Mouse (Mus musculus) forebrain, embryonic 11.5 days (tissue): Measurements from ENCODE around the gene Hoxc8. TPM values are rescaled to one million over a fixed set of nuclear protein-coding genes. Genes with fewer than 3 reads are reported as not detected.
A peak's percentile ranks its signal among the peaks of the same experiment; 100 is the strongest.

ENCODE experiments used
- ATAC-seq: fragments of 200-750 bp; cut with Nextera tagmentation; replicated peaks from 2 replicates; pipeline ENCODE4 v1.8.0; 2017; ENCODE audit warnings: moderate TSS enrichment; ENCODE audit not compliant: low FRiP score
- DNase-seq: peaks from one replicate; pipeline ENCODE4 v3.0.0-alpha.2; 2017; ENCODE audit warnings: low spot score
- H3K27ac ChIP-seq: fragments of 300-500 bp; sonication (generic); 2 replicates; pipeline ENCODE4 v1.5.1; 2014; ENCODE audit warnings: low read depth, low read length
- H3K27me3 ChIP-seq: fragments of 300-500 bp; sonication (generic); 2 replicates; pipeline ENCODE4 v1.6.1; 2014; ENCODE audit warnings: mild to moderate bottlenecking, low read length, mixed read lengths; ENCODE audit not compliant: control insufficient read depth, insufficient read depth
- H3K36me3 ChIP-seq: fragments of 300-500 bp; sonication (generic); 2 replicates; pipeline ENCODE4 v1.6.1; 2014; ENCODE audit warnings: mild to moderate bottlenecking, low read length, moderate library complexity, mixed read lengths; ENCODE audit not compliant: control insufficient read depth, insufficient read depth
- H3K4me1 ChIP-seq: fragments of 300-500 bp; sonication (generic); replicated peaks from 2 replicates; pipeline ENCODE4 v1.6.1; 2014; ENCODE audit warnings: low read length, mixed read lengths; ENCODE audit not compliant: control insufficient read depth, insufficient read depth
- H3K4me2 ChIP-seq: fragments of 300-500 bp; sonication (generic); 2 replicates; pipeline ENCODE4 v1.6.1; 2014; ENCODE audit warnings: low read depth, mild to moderate bottlenecking, low read length, moderate library complexity, mixed read lengths; ENCODE audit not compliant: severe bottlenecking
- H3K4me3 ChIP-seq: fragments of 300-500 bp; sonication (generic); 2 replicates; pipeline ENCODE4 v1.5.1; 2014; ENCODE audit warnings: low read depth, low read length
- H3K9ac ChIP-seq: fragments of 300-500 bp; sonication (generic); 2 replicates; pipeline ENCODE4 v1.6.1; 2014; ENCODE audit warnings: low read length
- H3K9me3 ChIP-seq: fragments of 300-500 bp; sonication (generic); 2 replicates; pipeline ENCODE4 v1.6.1; 2016; ENCODE audit warnings: low read length, mixed read lengths; ENCODE audit not compliant: control insufficient read depth
- WGBS: fragments of 180-500 bp; shearing (Covaris S2); extraction: QIAGEN DNeasy Blood & Tissue Kit; methylation state at CpG from one replicate; pipeline ENCODE4 v1.1.7; 2014; 5-methylcytosine and 5-hydroxymethylcytosine counted together
- polyA plus RNA-seq: library from polyadenylated mRNA; unstranded; fragments of >200 nt; fragmentation: Nextera tagmentation; extraction: Ambion mirVana; gene quantifications from 2 replicates; pipeline ENCODE4 v1.2.1, GENCODE M21; 2014

The Hoxc8 gene
- polyA plus RNA-seq, 1 experiment from 2014 or later = not detected

DNA sequence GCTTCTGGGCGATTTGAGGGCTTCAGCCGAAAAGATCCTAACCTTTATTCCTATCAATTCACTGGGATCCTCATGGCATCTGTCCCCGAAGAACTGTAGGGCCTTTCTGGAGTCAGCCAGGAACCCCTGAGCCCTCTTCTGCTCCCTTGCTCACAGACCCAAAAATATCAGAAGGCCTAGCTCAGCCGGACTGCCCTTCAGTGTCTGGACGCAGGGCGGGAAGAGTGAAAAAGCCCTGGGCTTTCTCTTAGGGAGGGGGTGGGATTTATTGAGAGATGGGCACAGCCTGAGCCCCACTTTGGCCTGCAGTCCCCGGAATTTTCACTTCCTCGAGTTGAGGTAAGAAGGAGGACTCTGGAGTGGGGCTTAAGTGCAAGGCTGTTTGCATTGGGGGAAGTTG is 27.1 kb upstream of the Hoxc8 start:
- no peaks in the 10 kb centered on the region for H3K9me3 ChIP-seq
- no peak overlapping the region for H3K4me2 ChIP-seq
- H3K4me3 ChIP-seq = no peak overlapping the region
- no peaks in the 10 kb centered on the region for H3K36me3 ChIP-seq
- no peak overlapping the region for H3K9ac ChIP-seq
- ATAC-seq = no peak
- H3K27me3 ChIP-seq = peaks cover 94% of the 10 kb centered on the region
- DNase-seq = no peak
- WGBS = 2% methylated on average over 8 of the region's 8 CpGs
- H3K27ac ChIP-seq = no peak overlapping the region
- H3K4me1 ChIP-seq = no peaks in the 10 kb centered on the region

DNA sequence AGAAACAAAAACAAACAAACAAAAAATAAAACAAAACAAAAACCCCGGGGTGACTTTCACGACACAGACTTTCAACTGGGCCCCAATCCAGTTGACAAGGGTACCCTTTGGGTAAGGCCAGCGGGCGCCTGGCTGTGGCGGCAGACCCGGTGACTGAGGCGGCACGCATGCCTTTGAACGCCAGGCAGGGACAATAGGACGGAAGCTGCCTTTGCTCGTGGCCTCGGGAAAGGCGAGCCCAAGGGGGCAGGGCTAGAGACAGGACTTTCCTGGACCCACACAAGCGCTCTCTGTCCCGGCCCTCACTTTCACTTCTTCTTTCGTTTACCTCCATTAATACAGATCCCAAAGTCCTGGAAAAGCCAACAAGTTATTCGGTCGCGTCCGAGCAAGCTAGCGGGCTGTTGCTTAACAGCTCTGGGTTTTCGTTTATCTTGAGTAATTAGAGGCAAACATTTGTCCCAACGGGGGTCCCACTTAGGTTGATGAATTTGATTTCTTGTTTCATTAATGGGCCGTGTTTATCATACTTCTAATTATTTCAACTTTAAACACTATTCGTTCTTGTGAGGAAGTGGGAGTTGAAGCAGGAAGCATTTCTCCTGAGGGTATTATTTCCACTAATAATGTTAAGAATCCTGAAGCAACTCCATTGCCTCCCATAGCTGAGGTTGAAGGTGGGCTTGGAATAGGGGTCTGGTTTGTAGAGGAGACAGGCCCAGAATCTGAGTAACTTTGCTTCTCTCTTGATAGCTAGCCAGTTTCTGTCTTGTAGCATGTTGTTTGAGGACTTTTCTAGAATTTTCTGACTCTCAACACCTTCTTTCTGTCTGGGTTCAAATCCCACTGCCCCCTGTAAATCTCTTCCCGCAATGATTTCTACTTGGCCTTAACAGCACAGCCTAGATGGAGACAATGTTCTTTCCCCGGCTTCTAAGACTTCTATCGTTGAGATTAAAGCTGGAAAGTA is 26.5 kb upstream of the Hoxc8 start:
- Histone ChIP-seq H3K9ac (no peak overlapping the region), H3K27ac (no peak overlapping the region), H3K9me3 (no peaks in the 10 kb centered on the region), H3K36me3 (no peaks in the 10 kb centered on the region), H3K4me1 (no peaks in the 10 kb centered on the region), H3K4me3 (no peak overlapping the region), H3K4me2 (no peak overlapping the region), H3K27me3 (peaks cover 94% of the 10 kb centered on the region)
- 2% methylated on average over 28 of the region's 28 CpGs for WGBS
- DNase-seq = no peak
- ATAC-seq = no peak

DNA sequence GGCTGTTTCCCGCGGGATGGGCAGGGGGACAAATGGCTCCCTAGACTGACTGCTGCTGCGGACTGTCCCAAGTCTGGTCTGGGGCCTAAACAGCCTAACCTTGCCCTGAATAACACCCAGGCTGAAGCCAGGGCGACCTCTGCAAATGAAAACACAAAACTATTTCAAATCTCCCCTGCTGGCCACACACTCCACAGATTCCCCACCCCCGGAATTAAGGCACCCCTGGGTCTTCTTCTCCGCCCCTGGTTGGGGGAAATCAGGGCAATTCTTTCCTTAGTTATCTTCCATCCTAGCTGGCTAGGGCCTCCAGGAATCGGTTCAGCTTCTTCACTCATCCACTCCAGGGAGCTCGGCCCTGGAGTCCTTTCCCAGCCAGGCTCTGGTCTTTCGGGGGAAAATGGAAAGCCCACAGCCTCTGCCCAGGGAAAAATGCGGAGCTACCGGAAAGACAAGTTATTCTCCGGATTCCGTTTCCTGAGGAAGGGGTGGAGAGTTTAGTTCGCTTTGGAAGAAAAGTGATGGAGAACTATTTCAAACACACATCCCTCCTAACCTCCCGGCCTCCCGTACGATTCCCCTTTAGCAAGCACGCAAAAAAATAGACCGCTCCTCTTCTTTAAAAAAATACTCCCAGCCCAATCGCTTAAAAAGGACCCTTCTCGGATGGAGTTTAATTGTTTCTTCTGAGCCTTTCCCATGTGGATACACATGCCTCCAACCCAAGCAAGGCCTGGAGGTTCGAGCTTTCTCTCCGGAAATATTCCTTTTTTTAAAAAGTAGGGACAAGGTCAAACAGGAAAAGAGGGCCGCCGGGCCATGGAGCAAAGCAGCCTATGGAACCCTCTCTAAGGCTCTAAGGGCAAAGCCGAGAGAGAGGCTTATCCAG is 25.2 kb upstream of the Hoxc8 start:
- H3K27ac ChIP-seq = no peak overlapping the region
- no peaks in the 10 kb centered on the region for H3K9me3 ChIP-seq
- H3K9ac ChIP-seq = no peak overlapping the region
- no peak overlapping the region for H3K4me3 ChIP-seq
- no peaks in the 10 kb centered on the region for H3K36me3 ChIP-seq
- H3K4me2 ChIP-seq = no peak overlapping the region
- peaks cover 96% of the 10 kb centered on the region for H3K27me3 ChIP-seq
- no peaks in the 10 kb centered on the region for H3K4me1 ChIP-seq
- ATAC-seq (no peak), DNase-seq (no peak)
- 2% methylated on average over 26 of the region's 26 CpGs for WGBS

DNA sequence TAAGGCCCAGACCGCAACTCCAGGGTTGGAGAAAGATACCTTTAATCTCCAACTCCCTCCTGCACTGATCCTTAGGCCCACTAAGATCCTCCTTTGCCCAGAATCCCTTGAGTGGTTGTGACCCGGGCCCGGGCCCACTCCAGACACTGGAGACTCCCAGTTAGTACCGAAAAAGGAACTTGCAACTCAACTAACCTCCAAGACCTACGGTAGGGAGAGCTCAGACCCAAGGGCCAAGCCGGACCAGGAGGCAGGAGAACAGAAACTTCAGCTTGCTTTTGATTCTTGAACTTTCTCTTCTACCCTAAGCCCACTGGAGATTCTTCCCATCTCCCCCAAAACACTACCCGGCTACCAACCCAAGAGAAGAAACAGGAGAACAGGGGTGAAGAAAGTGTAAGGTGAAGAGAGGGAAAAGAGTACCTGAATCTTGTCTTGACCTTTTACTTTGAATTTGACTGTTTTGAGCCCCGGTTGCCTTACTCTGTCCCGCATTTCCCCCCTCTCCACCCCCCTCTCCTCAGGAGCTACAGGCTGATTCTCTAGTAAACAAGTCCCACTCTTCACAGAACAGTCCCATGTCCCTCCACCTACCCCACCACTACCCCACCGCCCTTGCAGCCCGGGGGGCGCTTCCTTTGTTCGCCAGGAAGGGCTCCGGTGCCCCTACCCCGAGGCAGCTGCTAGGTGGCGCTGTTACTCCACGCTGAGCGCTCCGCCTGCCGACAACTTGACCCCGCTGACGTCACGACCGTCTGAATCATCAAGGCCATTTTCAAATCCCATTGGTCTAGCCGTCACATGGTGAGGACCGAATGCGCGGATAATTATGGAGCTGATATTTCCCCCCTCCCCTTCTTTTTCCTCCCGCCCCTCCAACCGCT is 24.3 kb upstream of the Hoxc8 start:
- Histone ChIP-seq H3K4me3 (no peak overlapping the region), H3K4me2 (no peak overlapping the region), H3K9ac (no peak overlapping the region), H3K27me3 (peaks cover 96% of the 10 kb centered on the region), H3K9me3 (no peaks in the 10 kb centered on the region), H3K36me3 (no peaks in the 10 kb centered on the region), H3K27ac (no peak overlapping the region), H3K4me1 (no peaks in the 10 kb centered on the region)
- DNase-seq (peak; percentile 90), ATAC-seq (peak; percentile 71)
- WGBS = 3% methylated on average over 29 of the region's 30 CpGs

DNA sequence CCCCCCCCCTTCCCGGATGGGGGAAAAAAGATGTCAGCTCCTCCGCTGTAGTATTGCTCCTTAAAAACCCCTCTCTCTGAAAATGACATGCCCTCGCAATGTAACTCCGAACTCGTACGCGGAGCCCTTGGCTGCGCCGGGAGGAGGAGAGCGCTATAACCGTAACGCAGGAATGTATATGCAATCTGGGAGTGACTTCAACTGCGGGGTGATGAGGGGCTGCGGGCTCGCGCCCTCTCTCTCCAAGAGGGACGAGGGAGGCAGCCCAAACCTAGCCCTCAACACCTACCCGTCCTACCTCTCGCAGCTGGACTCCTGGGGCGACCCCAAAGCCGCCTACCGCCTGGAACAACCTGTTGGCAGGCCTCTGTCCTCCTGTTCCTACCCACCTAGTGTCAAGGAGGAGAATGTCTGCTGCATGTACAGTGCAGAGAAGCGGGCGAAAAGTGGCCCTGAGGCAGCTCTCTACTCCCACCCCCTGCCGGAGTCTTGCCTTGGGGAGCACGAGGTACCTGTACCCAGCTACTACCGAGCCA is 23.6 kb upstream of the Hoxc8 start, which contains the start of gene Hoxc10:
Hoxc10 (plus strand) TSS at position 21 of the 536 bp plus-strand sequence.
- H3K9me3 ChIP-seq = no peaks in the 10 kb centered on the region
- ATAC-seq = peak; percentile 44
- H3K4me3 ChIP-seq = no peak within 1 kb of the TSS
- no peaks in the 10 kb centered on the region for H3K4me1 ChIP-seq
- H3K27me3 ChIP-seq = peaks cover 96% of the 10 kb centered on the region
- no peaks in the 10 kb centered on the region for H3K36me3 ChIP-seq
- no peak for DNase-seq
- 2% methylated on average over 27 of the region's 27 CpGs for WGBS
- H3K4me2 ChIP-seq = no peak within 1 kb of the TSS
- H3K9ac ChIP-seq = no peak within 1 kb of the TSS
- no peak within 1 kb of the TSS for H3K27ac ChIP-seq

DNA sequence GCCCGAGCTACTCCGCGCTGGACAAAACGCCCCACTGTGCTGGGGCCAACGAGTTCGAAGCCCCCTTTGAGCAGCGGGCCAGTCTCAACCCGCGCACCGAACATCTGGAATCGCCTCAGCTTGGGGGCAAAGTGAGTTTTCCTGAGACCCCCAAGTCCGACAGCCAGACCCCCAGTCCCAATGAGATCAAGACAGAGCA is 23.2 kb upstream of the Hoxc8 start, which contains the start of gene Hoxc5:
Hoxc5 (plus strand) TSS at position 132 of the 199 bp plus-strand sequence.
- WGBS = 4% methylated on average over 12 of the region's 12 CpGs
- Histone ChIP-seq H3K36me3 (no peaks in the 10 kb centered on the region), H3K27me3 (peaks cover 98% of the 10 kb centered on the region), H3K27ac (no peak within 1 kb of the TSS), H3K9me3 (no peaks in the 10 kb centered on the region), H3K4me3 (no peak within 1 kb of the TSS), H3K4me1 (no peaks in the 10 kb centered on the region), H3K9ac (no peak within 1 kb of the TSS), H3K4me2 (no peak within 1 kb of the TSS)
- no peak for ATAC-seq
- DNase-seq = no peak

DNA sequence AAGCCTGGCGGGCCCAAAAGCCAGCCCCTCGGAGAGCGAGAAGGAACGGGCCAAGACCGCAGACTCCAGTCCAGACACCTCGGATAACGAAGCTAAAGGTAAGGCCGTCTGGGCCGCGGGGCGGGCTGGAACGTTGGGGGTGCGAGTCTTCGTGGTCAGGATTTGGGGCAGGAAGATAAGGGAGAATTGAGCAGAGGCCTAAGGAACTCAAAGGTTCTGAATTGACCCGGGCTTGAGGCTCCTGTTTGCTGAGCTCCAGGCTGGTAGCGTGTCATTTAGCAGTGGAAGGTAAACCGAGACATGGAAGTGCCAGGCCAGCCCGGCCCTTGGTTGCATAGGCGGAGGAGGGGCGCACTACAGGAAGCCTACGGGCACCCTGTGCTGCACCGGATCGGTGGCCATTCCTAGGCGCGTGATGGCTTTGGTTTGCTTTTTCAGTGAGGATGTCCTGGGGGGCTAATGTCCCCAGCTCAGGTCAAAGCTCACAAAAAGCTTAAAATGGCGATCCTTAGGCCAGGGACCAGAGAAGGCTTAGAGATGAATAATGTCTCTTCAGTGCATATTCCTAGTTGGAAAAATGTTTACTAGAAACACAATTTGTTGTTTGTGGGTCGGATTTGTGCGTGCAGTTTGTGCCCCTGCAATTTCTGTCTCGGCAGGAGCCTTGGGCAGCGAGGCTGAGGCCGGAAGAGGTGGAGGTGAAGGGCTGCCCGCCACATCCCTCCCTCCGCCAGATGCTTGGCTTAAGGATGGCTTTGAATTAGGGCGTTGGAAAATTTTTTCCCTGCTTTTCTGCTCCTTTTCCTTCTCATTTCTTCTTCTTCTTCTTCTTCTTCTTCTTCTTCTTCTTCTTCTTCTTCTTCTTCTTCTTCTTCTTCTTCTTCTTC is 22.7 kb upstream of the Hoxc8 start:
- H3K4me3 ChIP-seq = no peak overlapping the region
- H3K27ac ChIP-seq = no peak overlapping the region
- no peak overlapping the region for H3K9ac ChIP-seq
- peaks cover 98% of the 10 kb centered on the region for H3K27me3 ChIP-seq
- no peaks in the 10 kb centered on the region for H3K36me3 ChIP-seq
- no peaks in the 10 kb centered on the region for H3K4me1 ChIP-seq
- no peak for ATAC-seq
- no peak for DNase-seq
- no peaks in the 10 kb centered on the region for H3K9me3 ChIP-seq
- H3K4me2 ChIP-seq = no peak overlapping the region
- 2% methylated on average over 34 of the region's 34 CpGs for WGBS
